Mouse (Mus musculus) adrenal gland, adult 18-20 months (tissue): ENCODE measurements at regions not wholly inside any gene's neighbourhood (a gene's known extent, or its start where the extent isn't known, plus 50 kb on each side); places are given as distances from the start of the nearest gene placed in this dataset.
A peak's percentile ranks its signal among the peaks of the same experiment; 100 is the strongest.
"Not testable (repeated sequence)": the region's sequence is repeated elsewhere in the genome, so short reads cannot be mapped to it uniquely, and the experiment has no call there.

ENCODE experiments used
- DNase-seq, 2 experiments: peaks; one replicate each; pipeline ENCODE4 v3.0.0; 2021 to 2022; ENCODE audit warnings: low spot score in 2 of 2

- DNase-seq, result not testable (repeated sequence)
Measured at GRCm38 (mm10) chr2:95433996-95434395, 884.0 kb upstream of the Lrrc4c start.

DNA sequence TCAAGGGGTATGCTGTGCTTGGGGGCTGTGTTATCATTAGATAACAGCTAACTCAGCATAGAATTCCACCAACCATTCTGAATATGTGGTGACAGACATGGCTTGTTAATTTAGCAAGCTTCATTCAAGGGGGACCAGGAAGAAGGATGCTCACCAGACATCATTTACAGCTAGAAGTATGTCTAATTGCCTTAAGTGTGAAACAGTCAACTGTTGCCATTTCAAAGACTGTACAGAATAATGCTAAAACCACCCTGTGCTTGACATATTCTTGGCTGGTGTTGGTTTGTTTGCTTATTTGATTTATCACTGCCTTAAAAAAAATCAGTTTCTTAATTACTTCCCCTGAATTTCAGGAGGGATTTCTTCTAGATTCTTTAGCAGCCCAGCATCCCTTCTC is 877.0 kb upstream of the Lrrc4c start:
- DNase-seq, result no peak

GRCm38 (mm10) chr2:95443245-95443799 is 874.6 kb upstream of the Lrrc4c start:
- DNase-seq, result no peak

DNA sequence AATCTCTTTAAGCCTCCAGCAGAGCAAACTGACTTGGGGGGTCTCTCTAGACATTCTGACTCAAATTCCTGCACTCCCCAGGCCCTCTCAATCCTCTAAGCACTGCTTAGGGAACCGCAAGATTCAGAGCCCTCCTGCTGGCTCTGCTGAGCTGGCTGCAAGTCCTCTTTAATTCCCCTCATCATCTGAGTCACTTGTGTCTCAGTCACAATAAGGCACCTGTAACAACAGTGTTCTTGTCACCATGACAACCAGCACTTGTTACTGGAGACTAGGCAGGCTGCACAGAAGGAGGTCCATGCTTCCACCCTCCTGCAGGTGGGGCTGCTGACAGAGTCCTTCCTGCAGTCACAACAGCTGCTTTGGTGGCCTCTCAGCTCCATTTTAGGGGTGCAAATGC is 869.1 kb upstream of the Lrrc4c start:
- DNase-seq, result no peak

DNA sequence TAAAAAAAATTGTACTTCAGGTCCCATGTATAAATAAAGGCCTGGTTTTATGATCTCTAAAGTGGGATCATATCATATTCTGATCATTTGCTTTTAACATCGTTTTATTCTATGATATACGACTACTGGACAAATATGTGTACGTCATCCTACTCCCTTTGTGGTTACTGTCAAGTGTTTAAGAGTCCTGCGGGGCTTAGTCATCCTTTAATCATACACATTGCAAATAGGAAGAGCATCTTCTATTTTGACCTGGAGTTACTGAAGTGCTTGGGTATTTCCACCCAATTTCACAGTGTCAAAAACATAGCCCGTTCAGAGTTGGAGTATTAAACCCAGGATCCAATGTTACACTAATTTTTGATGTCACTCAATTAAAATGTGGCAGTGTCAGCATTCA is 838.1 kb upstream of the Lrrc4c start:
- DNase-seq, result no peak

DNA sequence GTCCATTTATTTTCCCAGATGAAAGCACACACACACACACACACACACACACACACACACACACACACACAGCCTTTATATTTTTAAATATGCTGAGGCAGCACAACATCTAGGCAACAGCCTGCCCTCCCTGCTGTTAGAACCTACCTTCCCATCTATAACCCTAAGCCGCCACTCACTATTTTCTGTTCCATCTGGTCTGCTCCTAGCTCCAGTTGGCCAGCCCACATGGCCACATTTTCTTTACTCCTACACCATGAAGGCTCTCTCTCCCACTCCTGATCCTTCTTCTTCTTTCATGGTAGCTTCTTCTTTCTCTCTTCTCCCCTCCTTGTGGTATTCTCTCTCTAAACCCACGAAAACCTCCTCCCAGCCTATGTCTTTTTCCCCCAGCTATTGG is 834.6 kb upstream of the Lrrc4c start:
- DNase-seq, result no peak

GRCm38 (mm10) chr2:95487580-95488135 is 830.3 kb upstream of the Lrrc4c start:
- no peak for DNase-seq

GRCm38 (mm10) chr2:95494026-95494697 is 823.8 kb upstream of the Lrrc4c start:
- DNase-seq, result no peak

DNA sequence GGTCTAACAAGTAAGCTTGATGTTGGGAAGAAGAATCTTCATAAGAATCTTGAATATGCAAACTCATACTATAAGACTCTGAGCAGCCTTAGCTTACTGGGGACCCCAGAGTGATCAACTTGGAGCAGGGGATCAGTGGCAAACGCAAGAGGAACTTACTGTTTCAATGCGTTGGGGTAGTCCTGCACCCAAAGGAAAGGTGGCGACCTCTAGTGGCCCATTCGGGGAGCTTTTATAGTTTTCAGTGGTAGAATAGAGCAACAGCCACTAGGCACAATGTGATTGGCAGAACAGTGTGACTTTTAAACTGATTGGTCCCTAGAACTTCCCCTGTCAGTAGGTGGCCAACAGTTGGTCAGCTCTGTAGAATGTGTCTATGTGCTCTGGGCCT is 823.3 kb upstream of the Lrrc4c start:
- peak in 1 of 2 experiments; percentile 6 for DNase-seq

GRCm38 (mm10) chr2:95511286-95511685 is 806.7 kb upstream of the Lrrc4c start:
- no peak for DNase-seq

DNA sequence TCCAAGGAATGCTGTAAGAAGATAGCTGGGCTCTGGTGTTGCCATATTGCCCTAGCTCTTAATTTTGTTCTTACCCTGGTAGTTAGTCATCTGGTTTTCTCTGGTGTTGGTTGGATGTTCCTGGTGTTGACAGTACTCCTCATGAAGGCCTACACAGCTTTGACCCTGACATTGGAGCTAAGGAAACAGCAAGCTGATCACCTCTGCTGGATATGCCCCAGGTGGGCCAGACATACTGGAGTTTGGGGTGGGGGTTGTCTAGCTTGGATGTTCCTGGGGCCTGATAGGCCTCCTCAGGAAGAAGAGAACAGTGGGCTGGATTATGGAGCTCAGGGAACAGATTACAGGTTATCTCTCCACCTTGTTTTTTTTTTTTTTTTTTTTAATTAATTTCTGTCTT is 796.3 kb upstream of the Lrrc4c start:
- no peak for DNase-seq

DNA sequence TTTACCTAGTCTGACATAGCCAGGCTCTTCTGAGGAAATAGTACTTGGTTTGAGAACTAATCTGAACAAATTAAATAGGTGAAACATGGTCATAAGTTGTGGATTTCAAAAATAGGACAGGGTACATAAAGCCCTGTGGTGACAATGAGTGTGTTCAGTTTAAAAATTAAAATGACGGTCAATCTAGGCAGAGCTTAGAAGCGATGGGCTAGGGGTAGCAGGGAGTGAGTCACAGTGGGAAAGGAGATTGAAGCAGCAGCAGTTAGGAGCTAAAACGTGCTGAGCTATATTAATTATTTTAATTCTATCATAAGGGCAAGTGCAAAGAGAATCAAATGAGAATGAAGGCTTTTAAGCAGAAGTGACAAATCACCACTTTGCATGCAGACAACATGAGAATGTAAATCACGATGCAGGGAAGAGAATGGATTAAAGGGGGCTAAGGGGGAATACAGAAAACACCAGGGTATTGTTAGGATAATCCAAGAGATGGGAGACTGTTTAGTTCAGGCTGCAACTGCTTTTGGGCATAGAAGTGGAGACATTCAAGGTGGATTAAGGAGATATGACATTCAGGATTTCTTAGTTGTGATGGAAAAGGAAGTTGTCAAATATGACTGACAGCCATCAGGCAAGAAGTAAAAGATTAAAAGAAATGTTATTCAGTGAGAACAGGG is 793.2 kb upstream of the Lrrc4c start:
- DNase-seq, result no peak

GRCm38 (mm10) chr2:95564089-95564488 is 753.9 kb upstream of the Lrrc4c start:
- DNase-seq, result no peak

DNA sequence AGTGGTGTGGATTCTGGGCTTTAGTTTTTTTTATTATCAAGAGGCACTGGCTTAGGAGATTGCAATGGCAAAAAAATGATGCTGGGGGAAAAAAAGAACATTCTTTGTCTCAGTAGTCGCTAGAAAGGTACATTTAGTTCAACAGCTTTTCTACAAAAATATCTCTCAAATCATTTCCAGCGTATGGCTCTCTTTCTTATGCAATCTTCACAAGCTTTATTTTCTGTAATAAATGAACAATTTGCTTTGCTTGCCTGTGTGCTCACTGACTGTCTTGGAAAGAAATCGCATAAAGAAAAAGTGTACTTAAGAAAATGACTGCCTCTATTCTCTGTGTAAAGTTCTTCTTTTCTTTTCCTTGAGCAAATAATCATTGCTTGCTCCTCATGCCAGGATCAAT is 742.1 kb upstream of the Lrrc4c start:
- no peak for DNase-seq

DNA sequence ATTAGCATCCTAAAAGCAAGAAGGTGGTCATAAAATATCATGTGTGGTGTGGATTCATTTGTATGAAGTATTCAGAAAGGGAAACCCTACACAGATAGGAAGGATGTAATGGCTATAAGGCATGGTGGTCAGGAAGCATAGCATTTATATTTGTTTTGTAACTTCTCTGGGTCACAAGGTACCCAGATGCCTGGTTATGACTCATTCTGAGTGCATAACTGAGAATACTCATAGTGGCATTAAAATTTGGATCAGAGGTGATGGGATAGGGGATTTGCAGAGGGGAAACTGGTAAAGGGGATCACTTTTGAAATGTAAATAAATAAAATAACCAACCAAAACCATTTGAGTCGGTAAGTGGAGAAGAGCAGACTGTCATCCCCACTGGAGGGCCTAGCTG is 738.8 kb upstream of the Lrrc4c start:
- DNase-seq, result no peak

- no peak for DNase-seq
Measured at GRCm38 (mm10) chr2:95586002-95586401, 732.0 kb upstream of the Lrrc4c start.

DNA sequence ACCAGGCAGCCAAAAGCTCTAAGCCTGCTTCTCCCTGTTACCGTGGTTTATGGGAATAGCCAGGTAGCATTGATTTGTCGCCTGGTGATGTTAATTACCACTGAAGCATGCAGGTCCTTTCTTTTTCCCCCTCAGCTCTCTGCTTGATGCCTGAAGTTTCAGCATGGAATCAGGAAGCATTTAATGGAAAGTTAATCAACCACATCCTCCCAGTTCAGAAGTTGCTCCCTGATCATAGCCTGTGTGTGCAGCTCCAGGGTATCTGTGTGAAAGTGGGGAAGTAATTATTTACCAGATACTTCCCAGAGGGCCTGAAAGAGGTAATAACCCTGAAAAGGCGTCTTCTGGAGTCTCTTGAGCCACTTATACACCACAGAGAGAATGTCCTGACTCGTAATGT is 730.9 kb upstream of the Lrrc4c start:
- no peak for DNase-seq

- no peak for DNase-seq
Measured at GRCm38 (mm10) chr2:95613354-95613753, 704.6 kb upstream of the Lrrc4c start.

GRCm38 (mm10) chr2:95637533-95637932 is 680.4 kb upstream of the Lrrc4c start:
- no peak for DNase-seq

GRCm38 (mm10) chr2:95674347-95674746 is 643.6 kb upstream of the Lrrc4c start:
- no peak for DNase-seq

GRCm38 (mm10) chr2:95715355-95715754 is 602.6 kb upstream of the Lrrc4c start:
- DNase-seq, result no peak
